Mouse (Mus musculus): ENCODE measurements around the gene Myo1a.
"Not testable (repeated sequence)": the region's sequence is repeated elsewhere in the genome, so short reads cannot be mapped to it uniquely, and the experiment has no call there.

Myo1a gene

GRCm38 (mm10) chr10:127704766-127705220, at the start of gene Myo1a:
Myo1a (plus strand) TSS chr10:127705170.
- DNase-seq = no peak

GRCm38 (mm10) chr10:127657617-127658016, 47.4 kb upstream of the Myo1a start:
- not testable (repeated sequence) for DNase-seq

- DNase-seq = no peak
These were observed 46.9 kb upstream of the Myo1a start for GRCm38 (mm10) chr10:127658076-127658475.

- DNase-seq = no peak
These were observed 45.4 kb upstream of the Myo1a start for GRCm38 (mm10) chr10:127659551-127659950.

- peak; percentile 33 to 50 for DNase-seq
These were observed 43.6 kb upstream of the Myo1a start for GRCm38 (mm10) chr10:127661291-127661914.

- DNase-seq = peak; percentile 72 to 76
These were observed 42.9 kb upstream of the Myo1a start for GRCm38 (mm10) chr10:127661915-127662663.

- DNase-seq = peak; percentile 34 to 57
These were observed 42.2 kb upstream of the Myo1a start for GRCm38 (mm10) chr10:127662666-127663253.

- DNase-seq = peak in 1 of 2 experiments; percentile 37
These were observed 41.4 kb upstream of the Myo1a start for GRCm38 (mm10) chr10:127663590-127663989.

- no peak for DNase-seq
These were observed 40.8 kb upstream of the Myo1a start for GRCm38 (mm10) chr10:127664166-127664565.

GRCm38 (mm10) chr10:127664891-127665290, 40.1 kb upstream of the Myo1a start:
- DNase-seq = no peak

GRCm38 (mm10) chr10:127665366-127666181, 39.4 kb upstream of the Myo1a start:
- DNase-seq = peak; percentile 44 to 50

GRCm38 (mm10) chr10:127666501-127667268, 38.3 kb upstream of the Myo1a start, which contains the start of gene Nemp1:
Nemp1 (plus strand) TSS chr10:127666901.
- peak; percentile 87 to 89 for DNase-seq

- DNase-seq = peak; percentile 73 to 79
These were observed 37.5 kb upstream of the Myo1a start for GRCm38 (mm10) chr10:127667269-127668092.

GRCm38 (mm10) chr10:127668093-127669050, 36.6 kb upstream of the Myo1a start, which contains the start of gene Nab2:
Nab2 (minus strand) TSS chr10:127668568.
- peak; percentile 75 to 77 for DNase-seq

- peak in 1 of 2 experiments; percentile 35 for DNase-seq
These were observed 35.8 kb upstream of the Myo1a start for GRCm38 (mm10) chr10:127669170-127669569.

GRCm38 (mm10) chr10:127670185-127670584, 34.8 kb upstream of the Myo1a start:
- DNase-seq = no peak

- DNase-seq = peak in 1 of 2 experiments; percentile 41
These were observed 33.7 kb upstream of the Myo1a start for GRCm38 (mm10) chr10:127671276-127671675.

GRCm38 (mm10) chr10:127674046-127674655, 30.8 kb upstream of the Myo1a start:
- DNase-seq = no peak

All from cerebellum, adult 18-20 months (tissue).